Mouse (Mus musculus): ENCODE data around the gene Gm10670. TPM values are rescaled to one million over a fixed set of nuclear protein-coding genes. Genes with fewer than 3 reads are reported as not detected.
"Not testable (repeated sequence)": the region's sequence is repeated elsewhere in the genome, so short reads cannot be mapped to it uniquely, and the experiment has no call there.

Gene Gm10670
- total RNA-seq (2014; rRNA removed): not detected in 2 replicates
- polyA plus RNA-seq (2012; rRNA removed): not detected in 2 replicates

DNA sequence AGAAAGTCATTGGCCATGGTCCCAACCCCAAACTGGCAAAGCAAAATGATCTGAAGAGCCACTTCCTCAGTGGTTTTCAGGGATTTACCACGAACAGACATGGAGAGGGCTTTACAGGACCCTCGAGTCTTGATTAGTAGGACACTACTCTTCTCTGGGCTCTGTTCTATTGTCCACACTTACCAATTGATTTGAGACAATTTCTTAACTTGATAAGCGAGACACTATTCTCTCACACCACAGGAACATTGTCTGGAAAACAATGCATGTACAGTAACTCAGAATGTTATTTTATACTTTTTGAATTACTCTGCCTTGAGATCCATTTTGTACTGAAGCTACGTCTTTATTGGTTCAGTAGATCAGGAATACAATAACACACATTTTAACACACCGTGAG lies at the start of gene Gm10670:
Gm10670 (minus strand) TSS at position 101 of the 400 bp plus-strand sequence.
- H3K36me3 ChIP-seq (ENCODE audit: control insufficient read depth, insufficient read depth, low read length); DNase-seq (ENCODE audit: extremely low read depth, low read depth, low spot score); H3K4me1 ChIP-seq (ENCODE audit: control insufficient read depth, insufficient read depth, low read length); H3K79me2 ChIP-seq (ENCODE audit: control insufficient read depth, insufficient read depth, low read length); H3K4me3 ChIP-seq (ENCODE audit: insufficient read depth, low read depth, low read length); H3K27me3 ChIP-seq (ENCODE audit: control insufficient read depth, insufficient read depth, low read length); H3K9ac ChIP-seq (ENCODE audit: low read depth, low read length); H3K27ac ChIP-seq (replicated peaks; ENCODE audit: insufficient read depth, low read depth, low read length): not testable (repeated sequence)
- no CpG with 5 or more reads among the region's 5 CpGs for WGBS

DNA sequence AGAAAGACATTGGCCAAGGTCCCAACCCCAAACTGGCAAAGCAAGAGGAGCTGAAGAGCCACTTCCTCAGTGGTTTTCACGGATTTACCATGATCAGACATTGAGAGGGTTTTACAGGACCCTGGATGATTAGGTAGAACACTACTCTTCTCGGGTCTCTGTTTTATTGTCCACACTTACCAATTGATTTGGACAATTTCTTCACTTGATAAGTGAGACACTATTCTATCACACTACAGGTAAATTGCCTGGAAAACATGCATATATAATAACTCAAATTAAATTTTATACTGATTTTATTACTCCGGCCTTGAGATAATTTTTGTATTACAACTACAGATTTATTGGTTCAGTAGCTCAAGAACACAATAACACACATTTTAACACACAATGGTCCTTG lies 35.7 kb upstream of the Gm10670 start, which contains the start of gene Vmn1r103:
Vmn1r103 (minus strand) TSS at position 101 of the 400 bp plus-strand sequence.
- not testable (repeated sequence) for H3K4me1 ChIP-seq (ENCODE audit: control insufficient read depth, insufficient read depth, low read length); H3K79me2 ChIP-seq (ENCODE audit: control insufficient read depth, insufficient read depth, low read length); DNase-seq (ENCODE audit: extremely low read depth, low read depth, low spot score); H3K36me3 ChIP-seq (ENCODE audit: control insufficient read depth, insufficient read depth, low read length); H3K27ac ChIP-seq (replicated peaks; ENCODE audit: insufficient read depth, low read depth, low read length); H3K4me3 ChIP-seq (ENCODE audit: insufficient read depth, low read depth, low read length); H3K9ac ChIP-seq (ENCODE audit: low read depth, low read length); H3K27me3 ChIP-seq (ENCODE audit: control insufficient read depth, insufficient read depth, low read length)
- WGBS: 14% methylated on average over 1 of the region's 3 CpGs

DNA sequence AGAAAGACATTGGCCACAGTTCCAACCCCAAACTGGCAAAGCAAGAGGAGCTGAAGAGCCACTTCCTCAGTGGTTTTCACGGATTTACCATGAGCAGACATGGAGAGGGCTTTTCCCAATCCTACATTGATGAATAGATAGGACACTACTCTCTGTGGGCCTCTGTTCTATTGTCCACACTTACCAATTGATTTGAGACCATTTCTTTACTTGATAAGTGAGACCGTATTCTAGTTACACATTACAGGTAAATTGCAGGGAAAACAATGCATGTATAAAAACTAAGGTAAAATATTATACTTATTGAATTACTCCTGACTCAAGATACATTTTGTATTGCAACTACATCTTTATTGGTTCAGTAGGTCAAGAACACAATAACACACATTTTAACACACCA lies 32.2 kb downstream of the Gm10670 start, which contains the start of gene Vmn1r101:
Vmn1r101 (minus strand) TSS at position 101 of the 400 bp plus-strand sequence.
- H3K9ac ChIP-seq (ENCODE audit: low read depth, low read length); H3K36me3 ChIP-seq (ENCODE audit: control insufficient read depth, insufficient read depth, low read length); DNase-seq (ENCODE audit: extremely low read depth, low read depth, low spot score); H3K79me2 ChIP-seq (ENCODE audit: control insufficient read depth, insufficient read depth, low read length); H3K4me1 ChIP-seq (ENCODE audit: control insufficient read depth, insufficient read depth, low read length); H3K27me3 ChIP-seq (ENCODE audit: control insufficient read depth, insufficient read depth, low read length); H3K4me3 ChIP-seq (ENCODE audit: insufficient read depth, low read depth, low read length); H3K27ac ChIP-seq (replicated peaks; ENCODE audit: insufficient read depth, low read depth, low read length): not testable (repeated sequence)
- no CpG with 5 or more reads among the region's 2 CpGs for WGBS

Other genes with a start within 250 kb of the Gm10670 start
- gene Gm4498, start 241.1 kb downstream of the Gm10670 start, total RNA-seq (2014; rRNA removed): not detected in 2 replicates
- not detected in 2 replicates for gene Gm4498, start 241.1 kb downstream of the Gm10670 start, polyA plus RNA-seq (2012; rRNA removed)
- not detected in 2 replicates for gene Gm5890, start 212.1 kb downstream of the Gm10670 start, total RNA-seq (2014; rRNA removed)
- not detected in 2 replicates for gene Gm5890, start 212.1 kb downstream of the Gm10670 start, polyA plus RNA-seq (2012; rRNA removed)
- gene Gm4133, start 140.9 kb downstream of the Gm10670 start, total RNA-seq (2014; rRNA removed): not detected in 2 replicates
- not detected in 2 replicates for gene Gm4133, start 140.9 kb downstream of the Gm10670 start, polyA plus RNA-seq (2012; rRNA removed)
- gene Gm5728, start 99.5 kb downstream of the Gm10670 start, total RNA-seq (2014; rRNA removed): not detected in 2 replicates
- gene Gm5728, start 99.5 kb downstream of the Gm10670 start, polyA plus RNA-seq (2012; rRNA removed): not detected in 2 replicates
- gene Vmn1r100, start 57.0 kb downstream of the Gm10670 start, total RNA-seq (2014; rRNA removed): not detected in 2 replicates
- not detected in 2 replicates for gene Vmn1r100, start 57.0 kb downstream of the Gm10670 start, polyA plus RNA-seq (2012; rRNA removed)
- gene Vmn1r101, start 32.3 kb downstream of the Gm10670 start, total RNA-seq (2014; rRNA removed): not detected in 2 replicates
- gene Vmn1r101, start 32.3 kb downstream of the Gm10670 start, polyA plus RNA-seq (2012; rRNA removed): not detected in 2 replicates
- not detected in 2 replicates for gene Vmn1r103, start 35.6 kb upstream of the Gm10670 start, total RNA-seq (2014; rRNA removed)
- not detected in 2 replicates for gene Vmn1r103, start 35.6 kb upstream of the Gm10670 start, polyA plus RNA-seq (2012; rRNA removed)
- gene Vmn1r104, start 58.9 kb upstream of the Gm10670 start, total RNA-seq (2014; rRNA removed): not detected in 2 replicates
- gene Vmn1r104, start 58.9 kb upstream of the Gm10670 start, polyA plus RNA-seq (2012; rRNA removed): not detected in 2 replicates
- not detected in 2 replicates for gene Gm5726, start 70.8 kb upstream of the Gm10670 start, total RNA-seq (2014; rRNA removed)
- gene Gm5726, start 70.8 kb upstream of the Gm10670 start, polyA plus RNA-seq (2012; rRNA removed): not detected in 2 replicates
- not detected in 2 replicates for gene Gm4141, start 101.3 kb upstream of the Gm10670 start, total RNA-seq (2014; rRNA removed)
- not detected in 2 replicates for gene Gm4141, start 101.3 kb upstream of the Gm10670 start, polyA plus RNA-seq (2012; rRNA removed)
- not detected in 2 replicates for gene Gm4513, start 124.1 kb upstream of the Gm10670 start, total RNA-seq (2014; rRNA removed)
- gene Gm4513, start 124.1 kb upstream of the Gm10670 start, polyA plus RNA-seq (2012; rRNA removed): not detected in 2 replicates
- gene Vmn1r107, start 194.0 kb upstream of the Gm10670 start, total RNA-seq (2014; rRNA removed): not detected in 2 replicates
- gene Vmn1r107, start 194.0 kb upstream of the Gm10670 start, polyA plus RNA-seq (2012; rRNA removed): not detected in 2 replicates
- not detected in 2 replicates for gene Vmn1r111, start 228.3 kb upstream of the Gm10670 start, total RNA-seq (2014; rRNA removed)
- not detected in 2 replicates for gene Vmn1r111, start 228.3 kb upstream of the Gm10670 start, polyA plus RNA-seq (2012; rRNA removed)

All from liver, adult 2 months (tissue).